Mouse (Mus musculus): ENCODE results near the gene AC170998.1. TPM values are rescaled to one million over a fixed set of nuclear protein-coding genes. Genes with fewer than 3 reads are reported as not detected.

The AC170998.1 gene
- polyA plus RNA-seq, 1 experiment from 2014 or later: 1.0 TPM

- Histone ChIP-seq H3K27ac (replicated peaks) (peak overlapping the region; percentile 97), H3K4me1 (replicated peaks) (peaks cover 77% of the 10 kb centered on the region), H3K9me3 (replicated peaks) (no peaks in the 10 kb centered on the region), H3K27me3 (no peaks in the 10 kb centered on the region; the same call in 1 of the 2 replicates), H3K36me3 (replicated peaks) (peaks cover 7% of the 10 kb centered on the region; the same call in 1 of the 2 replicates), H3K9ac (no peak overlapping the region), H3K4me2 (peak overlapping the region; percentile 90), H3K4me3 (replicated peaks) (peak overlapping the region; percentile 98)
- WGBS (ENCODE audit: insufficient replicate concordance): 78% methylated on average over 2 of the region's 2 CpGs
- ATAC-seq (ENCODE audit: insufficient read depth): no peak
These were observed 31.8 kb upstream of the AC170998.1 start for GRCm38 (mm10) chr17:28694078-28694477.

- no peak overlapping the region; the same call in 1 of the 2 replicates for H3K27ac ChIP-seq (replicated peaks)
- ATAC-seq (ENCODE audit: insufficient read depth): no peak
- no peak overlapping the region for H3K9ac ChIP-seq
- H3K9me3 ChIP-seq (replicated peaks): no peaks in the 10 kb centered on the region
- no peak overlapping the region; the same call in 1 of the 2 replicates for H3K4me2 ChIP-seq
- peaks cover 7% of the 10 kb centered on the region; the same call in 1 of the 2 replicates for H3K36me3 ChIP-seq (replicated peaks)
- WGBS (ENCODE audit: insufficient replicate concordance): 51% methylated on average over 4 of the region's 4 CpGs
- no peak overlapping the region for H3K4me3 ChIP-seq (replicated peaks)
- no peaks in the 10 kb centered on the region for H3K27me3 ChIP-seq
- H3K4me1 ChIP-seq (replicated peaks): peaks cover 77% of the 10 kb centered on the region
These were observed 31.1 kb upstream of the AC170998.1 start for GRCm38 (mm10) chr17:28694832-28695231.

- Histone ChIP-seq H3K9me3 (replicated peaks) (no peaks in the 10 kb centered on the region), H3K4me2 (peak overlapping the region; percentile 34), H3K27ac (replicated peaks) (peak overlapping the region; percentile 58), H3K36me3 (replicated peaks) (peaks cover 12% of the 10 kb centered on the region; the same call in 1 of the 2 replicates), H3K4me3 (replicated peaks) (no peak overlapping the region; the same call in 1 of the 2 replicates), H3K4me1 (replicated peaks) (peaks cover 83% of the 10 kb centered on the region), H3K9ac (no peak overlapping the region; the same call in 1 of the 2 replicates), H3K27me3 (no peaks in the 10 kb centered on the region)
- no peak for ATAC-seq (ENCODE audit: insufficient read depth)
- 18% methylated on average over 2 of the region's 2 CpGs for WGBS (ENCODE audit: insufficient replicate concordance)
These were observed 29.2 kb upstream of the AC170998.1 start for GRCm38 (mm10) chr17:28696641-28697040.

- Histone ChIP-seq H3K9me3 (replicated peaks) (no peaks in the 10 kb centered on the region), H3K4me3 (replicated peaks) (peak overlapping the region; percentile 4; the same call in 1 of the 2 replicates), H3K27ac (replicated peaks) (peak overlapping the region; percentile 56), H3K4me1 (replicated peaks) (peaks cover 91% of the 10 kb centered on the region), H3K27me3 (no peaks in the 10 kb centered on the region), H3K4me2 (peak overlapping the region; percentile 34), H3K36me3 (replicated peaks) (peaks cover 12% of the 10 kb centered on the region; the same call in 1 of the 2 replicates), H3K9ac (no peak overlapping the region)
- ATAC-seq (ENCODE audit: insufficient read depth): peak; percentile 30; the same call in 1 of the 2 replicates
- 34% methylated on average over 13 of the region's 13 CpGs for WGBS (ENCODE audit: insufficient replicate concordance)
These were observed 28.3 kb upstream of the AC170998.1 start for GRCm38 (mm10) chr17:28697290-28698195.

GRCm38 (mm10) chr17:28698245-28698644 lies 27.6 kb upstream of the AC170998.1 start:
- Histone ChIP-seq H3K36me3 (replicated peaks) (peaks cover 12% of the 10 kb centered on the region; the same call in 1 of the 2 replicates), H3K4me3 (replicated peaks) (no peak overlapping the region), H3K27me3 (no peaks in the 10 kb centered on the region), H3K9ac (no peak overlapping the region), H3K4me1 (replicated peaks) (peaks cover 90% of the 10 kb centered on the region), H3K27ac (replicated peaks) (0 out of 2 replicates have a peak overlapping the region, but pooled peaks have one; percentile 56), H3K4me2 (no peak overlapping the region), H3K9me3 (replicated peaks) (no peaks in the 10 kb centered on the region)
- ATAC-seq (ENCODE audit: insufficient read depth): no peak
- 57% methylated on average over 4 of the region's 4 CpGs for WGBS (ENCODE audit: insufficient replicate concordance)

DNA sequence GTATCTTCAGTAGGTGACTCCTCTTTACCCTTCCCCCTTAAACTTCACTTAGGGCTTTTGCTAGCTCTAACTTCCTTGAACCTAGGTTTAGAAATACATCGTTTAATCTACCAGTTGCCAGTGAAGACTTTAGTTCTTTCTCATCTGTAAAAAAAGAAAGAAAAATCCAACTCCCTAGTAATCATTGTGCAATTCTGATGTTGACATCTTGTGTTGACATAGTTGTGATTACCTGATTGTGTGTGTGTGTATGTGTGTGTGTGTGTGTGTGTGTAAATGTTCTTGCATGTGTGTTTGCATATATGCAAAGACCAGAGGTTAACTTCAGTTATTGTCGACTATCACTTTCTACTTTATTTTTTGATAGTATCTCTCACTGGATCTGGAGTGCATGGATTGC lies 27.2 kb upstream of the AC170998.1 start:
- Histone ChIP-seq H3K27ac (replicated peaks) (0 out of 2 replicates have a peak overlapping the region, but pooled peaks have one; percentile 56), H3K4me1 (replicated peaks) (peaks cover 87% of the 10 kb centered on the region)

GRCm38 (mm10) chr17:28699789-28700188 lies 26.1 kb upstream of the AC170998.1 start:
- H3K4me3 ChIP-seq (replicated peaks): no peak overlapping the region
- no peak for ATAC-seq (ENCODE audit: insufficient read depth)
- no peak overlapping the region for H3K4me2 ChIP-seq
- no peaks in the 10 kb centered on the region for H3K27me3 ChIP-seq
- no peaks in the 10 kb centered on the region for H3K9me3 ChIP-seq (replicated peaks)
- peaks cover 81% of the 10 kb centered on the region for H3K4me1 ChIP-seq (replicated peaks)
- 20% methylated on average over 7 of the region's 7 CpGs for WGBS (ENCODE audit: insufficient replicate concordance)
- no peak overlapping the region for H3K9ac ChIP-seq
- H3K27ac ChIP-seq (replicated peaks): no peak overlapping the region
- H3K36me3 ChIP-seq (replicated peaks): peaks cover 7% of the 10 kb centered on the region; the same call in 1 of the 2 replicates

More for the DNA sequence above, 27.2 kb upstream of the AC170998.1 start:
- WGBS (ENCODE audit: insufficient replicate concordance): 39% methylated on average over 2 of the region's 2 CpGs
- ATAC-seq (ENCODE audit: insufficient read depth): no peak
- no peak overlapping the region for H3K4me2 ChIP-seq
- H3K4me3 ChIP-seq (replicated peaks): no peak overlapping the region
- H3K27me3 ChIP-seq: no peaks in the 10 kb centered on the region
- H3K9ac ChIP-seq: no peak overlapping the region
- H3K36me3 ChIP-seq (replicated peaks): peaks cover 12% of the 10 kb centered on the region; the same call in 1 of the 2 replicates
- H3K9me3 ChIP-seq (replicated peaks): no peaks in the 10 kb centered on the region

DNA sequence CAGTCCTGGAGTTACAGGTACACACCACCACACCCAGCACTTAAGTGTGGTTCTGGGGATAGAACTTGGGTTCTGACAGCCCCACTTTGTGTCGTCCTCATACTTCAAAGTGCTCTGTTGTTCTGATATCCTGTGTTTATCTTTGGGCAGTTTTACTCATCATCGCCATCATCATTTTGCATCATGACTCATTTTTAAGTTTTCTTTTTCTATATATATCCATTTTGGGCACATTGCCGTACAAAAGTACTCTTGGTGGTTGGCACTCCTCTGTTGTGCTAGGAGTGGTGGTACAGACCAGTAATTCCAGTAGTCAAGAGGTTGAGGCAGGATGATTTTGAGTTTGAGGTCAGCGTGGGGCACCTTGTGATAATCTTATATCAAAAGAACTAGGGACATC lies 24.7 kb upstream of the AC170998.1 start:
- H3K27me3 ChIP-seq: no peaks in the 10 kb centered on the region
- no peak for ATAC-seq (ENCODE audit: insufficient read depth)
- H3K9me3 ChIP-seq (replicated peaks): no peaks in the 10 kb centered on the region
- H3K4me2 ChIP-seq: no peak overlapping the region
- peaks cover 15% of the 10 kb centered on the region for H3K36me3 ChIP-seq (replicated peaks)
- no peak overlapping the region for H3K4me3 ChIP-seq (replicated peaks)
- H3K27ac ChIP-seq (replicated peaks): no peak overlapping the region
- WGBS (ENCODE audit: insufficient replicate concordance): 72% methylated on average over 4 of the region's 4 CpGs
- peaks cover 76% of the 10 kb centered on the region for H3K4me1 ChIP-seq (replicated peaks)
- H3K9ac ChIP-seq: no peak overlapping the region

DNA sequence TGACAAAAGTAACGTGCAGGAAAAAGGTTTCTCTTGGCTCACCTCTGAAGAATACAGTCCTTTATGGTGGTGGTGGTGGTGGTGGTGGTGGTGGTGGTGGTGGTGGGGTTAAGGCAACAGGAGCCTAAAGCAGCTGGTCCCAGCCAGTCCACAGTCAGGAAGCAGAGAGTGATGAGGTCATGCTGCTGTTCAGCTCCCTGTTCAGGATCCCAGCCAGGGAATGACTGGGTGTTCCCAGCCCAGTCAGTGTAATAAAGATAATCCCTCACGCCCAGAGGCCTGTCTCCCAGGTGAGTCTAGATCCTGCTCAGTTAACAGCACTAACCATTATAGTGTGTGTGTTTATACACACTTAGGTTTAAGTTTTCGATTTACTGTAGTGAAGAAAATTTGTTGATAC lies 24.1 kb upstream of the AC170998.1 start:
- H3K9me3 ChIP-seq (replicated peaks): no peaks in the 10 kb centered on the region
- no peak overlapping the region for H3K4me3 ChIP-seq (replicated peaks)
- WGBS (ENCODE audit: insufficient replicate concordance): 67% methylated on average over 3 of the region's 3 CpGs
- H3K4me1 ChIP-seq (replicated peaks): peaks cover 74% of the 10 kb centered on the region
- H3K27me3 ChIP-seq: no peaks in the 10 kb centered on the region
- no peak for ATAC-seq (ENCODE audit: insufficient read depth)
- H3K4me2 ChIP-seq: no peak overlapping the region
- no peak overlapping the region for H3K27ac ChIP-seq (replicated peaks)
- peaks cover 16% of the 10 kb centered on the region for H3K36me3 ChIP-seq (replicated peaks)
- no peak overlapping the region for H3K9ac ChIP-seq

GRCm38 (mm10) chr17:28702646-28703045 lies 23.2 kb upstream of the AC170998.1 start:
- no peak for ATAC-seq (ENCODE audit: insufficient read depth)
- Histone ChIP-seq H3K27ac (replicated peaks) (no peak overlapping the region), H3K9ac (no peak overlapping the region), H3K4me3 (replicated peaks) (no peak overlapping the region), H3K4me1 (replicated peaks) (peaks cover 73% of the 10 kb centered on the region), H3K36me3 (replicated peaks) (peaks cover 16% of the 10 kb centered on the region), H3K4me2 (no peak overlapping the region), H3K27me3 (no peaks in the 10 kb centered on the region), H3K9me3 (replicated peaks) (no peaks in the 10 kb centered on the region)
- WGBS (ENCODE audit: insufficient replicate concordance): 57% methylated on average over 2 of the region's 2 CpGs

DNA sequence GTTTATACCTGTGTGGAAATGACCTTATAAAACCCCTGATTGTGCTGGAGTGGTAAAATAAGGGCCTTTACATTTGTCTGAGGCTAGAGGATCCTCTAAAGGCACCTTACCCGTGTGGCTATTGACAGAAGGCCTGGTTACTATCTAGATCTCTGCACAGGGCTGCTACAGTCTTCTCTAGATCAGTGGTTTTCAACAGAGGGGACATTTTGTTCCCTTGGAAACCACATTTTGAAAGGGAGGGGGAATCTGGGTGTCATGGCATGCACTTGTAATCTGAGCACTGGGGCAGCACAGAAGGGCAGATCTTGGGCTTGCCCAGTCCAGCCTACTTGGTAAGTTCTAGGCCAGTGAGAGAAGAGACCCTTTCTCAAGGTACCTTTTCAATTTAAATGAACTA lies 19.2 kb upstream of the AC170998.1 start:
- Histone ChIP-seq H3K9me3 (replicated peaks) (no peaks in the 10 kb centered on the region), H3K27me3 (no peaks in the 10 kb centered on the region), H3K27ac (replicated peaks) (no peak overlapping the region), H3K36me3 (replicated peaks) (peaks cover 17% of the 10 kb centered on the region), H3K4me3 (replicated peaks) (no peak overlapping the region), H3K4me1 (replicated peaks) (peaks cover 75% of the 10 kb centered on the region), H3K4me2 (no peak overlapping the region), H3K9ac (no peak overlapping the region)
- ATAC-seq (ENCODE audit: insufficient read depth): no peak
- WGBS (ENCODE audit: insufficient replicate concordance): 5% methylated on average over 1 of the region's 1 CpGs
